Mouse (Mus musculus): Measurements from ENCODE around the gene Fgf4. TPM values are rescaled to one million over a fixed set of nuclear protein-coding genes. Genes with fewer than 3 reads are reported as not detected.
"Not testable (repeated sequence)": the region's sequence is repeated elsewhere in the genome, so short reads cannot be mapped to it uniquely, and the experiment has no call there.

Gene Fgf4
- polyA plus RNA-seq, 1 experiment from 2014 or later, result not detected

GRCm38 (mm10) chr7:144887672-144888071, 40.5 kb downstream of the Fgf4 start:
- Histone ChIP-seq H3K4me3 (ENCODE audit: low read depth, low read length) (no peak overlapping the region), H3K27ac (ENCODE audit: low read depth) (no peak overlapping the region), H3K4me2 (no peak overlapping the region), H3K36me3 (ENCODE audit: insufficient read depth) (no peaks in the 10 kb centered on the region), H3K4me1 (ENCODE audit: insufficient read depth) (no peaks in the 10 kb centered on the region), H3K27me3 (ENCODE audit: insufficient read depth, low read length) (peaks cover 17% of the 10 kb centered on the region), H3K9ac (no peak overlapping the region), H3K9me3 (ENCODE audit: low read depth, low read length) (no peaks in the 10 kb centered on the region)
- 0 out of 2 replicates have a peak, but pooled peaks have one; percentile 11 for TF ChIP-seq CTCF (IDR thresholded peaks at IDR 0.05; ENCODE audit: low read depth)
- ATAC-seq (ENCODE audit: insufficient read depth), result no peak
- no peak for DNase-seq
- 84% methylated on average over 2 of the region's 2 CpGs for WGBS

- ATAC-seq (ENCODE audit: insufficient read depth), result no peak
- Histone ChIP-seq H3K9me3 (ENCODE audit: low read depth, low read length) (no peaks in the 10 kb centered on the region), H3K4me2 (no peak overlapping the region), H3K27ac (ENCODE audit: low read depth) (no peak overlapping the region), H3K36me3 (ENCODE audit: insufficient read depth) (no peaks in the 10 kb centered on the region), H3K4me1 (ENCODE audit: insufficient read depth) (no peaks in the 10 kb centered on the region), H3K9ac (no peak overlapping the region), H3K4me3 (ENCODE audit: low read depth, low read length) (no peak overlapping the region), H3K27me3 (ENCODE audit: insufficient read depth, low read length) (peaks cover 17% of the 10 kb centered on the region)
- peak; percentile 57 for DNase-seq
- 5% methylated on average over 18 of the region's 18 CpGs for WGBS
- no peak for TF ChIP-seq CTCF (IDR thresholded peaks at IDR 0.05; ENCODE audit: low read depth)
Observed at GRCm38 (mm10) chr7:144888564-144889299, 41.6 kb downstream of the Fgf4 start.

- peaks cover 29% of the 10 kb centered on the region for H3K27me3 ChIP-seq (ENCODE audit: insufficient read depth, low read length)
- WGBS, result 87% methylated on average over 1 of the region's 1 CpGs
- ATAC-seq (ENCODE audit: insufficient read depth); H3K27ac ChIP-seq (ENCODE audit: low read depth); H3K9me3 ChIP-seq (ENCODE audit: low read depth, low read length); H3K9ac ChIP-seq; H3K36me3 ChIP-seq (ENCODE audit: insufficient read depth); H3K4me1 ChIP-seq (ENCODE audit: insufficient read depth); DNase-seq; H3K4me3 ChIP-seq (ENCODE audit: low read depth, low read length); H3K4me2 ChIP-seq: not testable (repeated sequence)
- peak; percentile 43; the same call in 1 of the 2 replicates for TF ChIP-seq CTCF (IDR thresholded peaks at IDR 0.05; ENCODE audit: low read depth)
Observed at GRCm38 (mm10) chr7:144890661-144891060, 43.5 kb downstream of the Fgf4 start.

GRCm38 (mm10) chr7:144891863-144892262, 44.7 kb downstream of the Fgf4 start:
- H3K27me3 ChIP-seq (ENCODE audit: insufficient read depth, low read length), result peaks cover 41% of the 10 kb centered on the region
- H3K4me1 ChIP-seq (ENCODE audit: insufficient read depth), result peaks cover 4% of the 10 kb centered on the region; the same call in 1 of the 2 replicates
- no peak for TF ChIP-seq CTCF (IDR thresholded peaks at IDR 0.05; ENCODE audit: low read depth)
- no peak overlapping the region for H3K9ac ChIP-seq
- H3K36me3 ChIP-seq (ENCODE audit: insufficient read depth), result no peaks in the 10 kb centered on the region
- WGBS, result 66% methylated on average over 2 of the region's 2 CpGs
- no peaks in the 10 kb centered on the region for H3K9me3 ChIP-seq (ENCODE audit: low read depth, low read length)
- no peak overlapping the region for H3K4me3 ChIP-seq (ENCODE audit: low read depth, low read length)
- no peak overlapping the region for H3K4me2 ChIP-seq
- no peak overlapping the region for H3K27ac ChIP-seq (ENCODE audit: low read depth)
- DNase-seq (no peak), ATAC-seq (ENCODE audit: insufficient read depth) (no peak)

GRCm38 (mm10) chr7:144892322-144892721, 45.2 kb downstream of the Fgf4 start:
- H3K27me3 ChIP-seq (ENCODE audit: insufficient read depth, low read length), result peaks cover 46% of the 10 kb centered on the region
- H3K4me1 ChIP-seq (ENCODE audit: insufficient read depth), result peaks cover 4% of the 10 kb centered on the region; the same call in 1 of the 2 replicates
- H3K4me2 ChIP-seq, result no peak overlapping the region
- H3K27ac ChIP-seq (ENCODE audit: low read depth), result no peak overlapping the region
- peak; percentile 29 for TF ChIP-seq CTCF (IDR thresholded peaks at IDR 0.05; ENCODE audit: low read depth)
- ATAC-seq (ENCODE audit: insufficient read depth), result no peak
- no peak overlapping the region for H3K4me3 ChIP-seq (ENCODE audit: low read depth, low read length)
- no peaks in the 10 kb centered on the region for H3K9me3 ChIP-seq (ENCODE audit: low read depth, low read length)
- H3K9ac ChIP-seq, result no peak overlapping the region
- DNase-seq, result no peak
- WGBS, result 48% methylated on average over 6 of the region's 6 CpGs
- no peaks in the 10 kb centered on the region for H3K36me3 ChIP-seq (ENCODE audit: insufficient read depth)

- Histone ChIP-seq H3K9me3 (ENCODE audit: low read depth, low read length) (no peaks in the 10 kb centered on the region), H3K36me3 (ENCODE audit: insufficient read depth) (no peaks in the 10 kb centered on the region), H3K4me1 (ENCODE audit: insufficient read depth) (peaks cover 4% of the 10 kb centered on the region; the same call in 1 of the 2 replicates), H3K27me3 (ENCODE audit: insufficient read depth, low read length) (peaks cover 56% of the 10 kb centered on the region), H3K27ac (ENCODE audit: low read depth) (no peak overlapping the region), H3K4me3 (ENCODE audit: low read depth, low read length) (no peak overlapping the region), H3K4me2 (no peak overlapping the region), H3K9ac (no peak overlapping the region)
- DNase-seq, result peak; percentile 78
- WGBS, result 3% methylated on average over 5 of the region's 5 CpGs
- no peak for ATAC-seq (ENCODE audit: insufficient read depth)
- peak; percentile 59 for TF ChIP-seq CTCF (IDR thresholded peaks at IDR 0.05; ENCODE audit: low read depth)
Observed at GRCm38 (mm10) chr7:144894191-144894590, 47.0 kb downstream of the Fgf4 start.

- no peak for DNase-seq
Observed at GRCm38 (mm10) chr7:144894706-144895105, 47.5 kb downstream of the Fgf4 start.

More at GRCm38 (mm10) chr7:144894706-144895105, 47.5 kb downstream of the Fgf4 start:
- Histone ChIP-seq H3K9ac (no peak overlapping the region), H3K9me3 (ENCODE audit: low read depth, low read length) (no peaks in the 10 kb centered on the region), H3K27me3 (ENCODE audit: insufficient read depth, low read length) (peaks cover 56% of the 10 kb centered on the region), H3K4me1 (ENCODE audit: insufficient read depth) (peaks cover 4% of the 10 kb centered on the region; the same call in 1 of the 2 replicates), H3K27ac (ENCODE audit: low read depth) (no peak overlapping the region), H3K4me2 (no peak overlapping the region), H3K4me3 (ENCODE audit: low read depth, low read length) (no peak overlapping the region), H3K36me3 (ENCODE audit: insufficient read depth) (no peaks in the 10 kb centered on the region)
- no peak for ATAC-seq (ENCODE audit: insufficient read depth)
- WGBS, result 9% methylated on average over 4 of the region's 4 CpGs
- TF ChIP-seq CTCF (IDR thresholded peaks at IDR 0.05; ENCODE audit: low read depth), result no peak
